Mouse (Mus musculus): ENCODE data around the gene Gldc.
"Not testable (repeated sequence)": the region's sequence is repeated elsewhere in the genome, so short reads cannot be mapped to it uniquely, and the experiment has no call there.

The Gldc gene

GRCm38 (mm10) chr19:30174919-30175571, at the start of gene Gldc:
Gene Gldc, minus strand, starts transcription at chr19:30175429.
- DNase-seq (ENCODE audit: low read depth, low spot score), result peak; percentile 56

GRCm38 (mm10) chr19:30222593-30222992, 47.4 kb upstream of the Gldc start:
- DNase-seq (ENCODE audit: low read depth, low spot score), result not testable (repeated sequence)

GRCm38 (mm10) chr19:30217335-30217734, 42.1 kb upstream of the Gldc start:
- DNase-seq (ENCODE audit: low read depth, low spot score), result peak; percentile 44

- no peak for DNase-seq (ENCODE audit: low read depth, low spot score)
Observed at GRCm38 (mm10) chr19:30216186-30216585, 41.0 kb upstream of the Gldc start.

- not testable (repeated sequence) for DNase-seq (ENCODE audit: low read depth, low spot score)
Observed at GRCm38 (mm10) chr19:30215736-30216135, 40.5 kb upstream of the Gldc start.

GRCm38 (mm10) chr19:30214026-30214425, 38.8 kb upstream of the Gldc start:
- DNase-seq (ENCODE audit: low read depth, low spot score), result no peak

GRCm38 (mm10) chr19:30209006-30209405, 33.8 kb upstream of the Gldc start:
- DNase-seq (ENCODE audit: low read depth, low spot score), result not testable (repeated sequence)

GRCm38 (mm10) chr19:30206981-30207380, 31.8 kb upstream of the Gldc start:
- DNase-seq (ENCODE audit: low read depth, low spot score), result no peak

GRCm38 (mm10) chr19:30205874-30206273, 30.6 kb upstream of the Gldc start:
- no peak for DNase-seq (ENCODE audit: low read depth, low spot score)

GRCm38 (mm10) chr19:30205159-30205816, 30.1 kb upstream of the Gldc start:
- peak; percentile 65 for DNase-seq (ENCODE audit: low read depth, low spot score)

GRCm38 (mm10) chr19:30202177-30202576, 26.9 kb upstream of the Gldc start:
- DNase-seq (ENCODE audit: low read depth, low spot score), result no peak

- no peak for DNase-seq (ENCODE audit: low read depth, low spot score)
Observed at GRCm38 (mm10) chr19:30194999-30195398, 19.8 kb upstream of the Gldc start.

GRCm38 (mm10) chr19:30187232-30187631, 12.0 kb upstream of the Gldc start:
- DNase-seq (ENCODE audit: low read depth, low spot score), result no peak

- no peak for DNase-seq (ENCODE audit: low read depth, low spot score)
Observed at GRCm38 (mm10) chr19:30185536-30185935, 10.3 kb upstream of the Gldc start.

- no peak for DNase-seq (ENCODE audit: low read depth, low spot score)
Observed at GRCm38 (mm10) chr19:30179979-30180378, 4.8 kb upstream of the Gldc start.

- DNase-seq (ENCODE audit: low read depth, low spot score), result no peak
Observed at GRCm38 (mm10) chr19:30174074-30174670, 1.1 kb downstream of the Gldc start.

GRCm38 (mm10) chr19:30171346-30172055, 3.7 kb downstream of the Gldc start:
- DNase-seq (ENCODE audit: low read depth, low spot score), result no peak

- DNase-seq (ENCODE audit: low read depth, low spot score), result no peak
Observed at GRCm38 (mm10) chr19:30170319-30170718, 4.9 kb downstream of the Gldc start.

- no peak for DNase-seq (ENCODE audit: low read depth, low spot score)
Observed at GRCm38 (mm10) chr19:30166801-30167505, 8.3 kb downstream of the Gldc start.

GRCm38 (mm10) chr19:30164228-30164627, 11.0 kb downstream of the Gldc start:
- no peak for DNase-seq (ENCODE audit: low read depth, low spot score)

- no peak for DNase-seq (ENCODE audit: low read depth, low spot score)
Observed at GRCm38 (mm10) chr19:30162808-30163207, 12.4 kb downstream of the Gldc start.

- DNase-seq (ENCODE audit: low read depth, low spot score), result no peak
Observed at GRCm38 (mm10) chr19:30160021-30160420, 15.2 kb downstream of the Gldc start.

Data from embryo, embryonic 11.5 days (tissue).